Mouse (Mus musculus) heart, postnatal 0 days (tissue): Measurements from ENCODE around the gene Pirb.

Source experiments
- CTCF ChIP-seq: IDR thresholded peaks from 2 replicates; pipeline ENCODE4 v1.5.1; 2016; ENCODE audit warnings: antibody characterized with exemption, control low read depth, low read depth
- EP300 ChIP-seq: IDR thresholded peaks from 2 replicates; pipeline ENCODE4 v1.6.1; 2016; ENCODE audit warnings: antibody characterized with exemption, low read depth

DNA sequence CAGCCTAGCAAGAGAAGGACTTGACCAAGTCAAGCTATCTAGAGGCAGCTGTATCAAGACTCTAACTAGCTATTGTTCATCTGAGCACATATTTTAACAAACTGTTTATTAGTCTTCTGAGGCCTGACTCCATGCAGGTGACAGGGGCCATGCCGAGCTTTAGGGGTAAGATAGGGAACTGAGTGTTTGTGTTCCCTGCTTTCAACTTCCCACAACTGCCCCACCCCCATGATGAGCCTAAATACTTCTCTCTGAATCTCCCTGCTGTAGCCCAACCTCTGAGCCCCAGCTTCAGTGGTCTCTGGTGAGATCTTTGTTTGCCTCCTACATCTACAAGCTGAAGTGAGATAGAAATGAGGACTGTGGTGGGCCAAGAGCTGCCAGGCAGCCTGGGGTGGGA, 4.9 kb downstream of the Pirb start:
- TF ChIP-seq EP300 (no peak), CTCF (no peak)
